Mouse (Mus musculus) forebrain, embryonic 11.5 days (tissue): ENCODE results near the gene Mrps5. TPM values are rescaled to one million over a fixed set of nuclear protein-coding genes. Genes with fewer than 3 reads are reported as not detected.

Source experiments
- ATAC-seq: fragments of 200-750 bp; cut with Nextera tagmentation; replicated peaks from 2 replicates; pipeline ENCODE4 v1.8.0; 2017; ENCODE audit warnings: moderate TSS enrichment; ENCODE audit not compliant: low FRiP score
- DNase-seq: peaks from one replicate; pipeline ENCODE4 v3.0.0-alpha.2; 2017; ENCODE audit warnings: low spot score
- H3K27ac ChIP-seq: fragments of 300-500 bp; sonication (generic); 2 replicates; pipeline ENCODE4 v1.5.1; 2014; ENCODE audit warnings: low read depth, low read length
- H3K27me3 ChIP-seq: fragments of 300-500 bp; sonication (generic); 2 replicates; pipeline ENCODE4 v1.6.1; 2014; ENCODE audit warnings: mild to moderate bottlenecking, low read length, mixed read lengths; ENCODE audit not compliant: control insufficient read depth, insufficient read depth
- H3K36me3 ChIP-seq: fragments of 300-500 bp; sonication (generic); 2 replicates; pipeline ENCODE4 v1.6.1; 2014; ENCODE audit warnings: mild to moderate bottlenecking, low read length, moderate library complexity, mixed read lengths; ENCODE audit not compliant: control insufficient read depth, insufficient read depth
- H3K4me1 ChIP-seq: fragments of 300-500 bp; sonication (generic); replicated peaks from 2 replicates; pipeline ENCODE4 v1.6.1; 2014; ENCODE audit warnings: low read length, mixed read lengths; ENCODE audit not compliant: control insufficient read depth, insufficient read depth
- H3K4me2 ChIP-seq: fragments of 300-500 bp; sonication (generic); 2 replicates; pipeline ENCODE4 v1.6.1; 2014; ENCODE audit warnings: low read depth, mild to moderate bottlenecking, low read length, moderate library complexity, mixed read lengths; ENCODE audit not compliant: severe bottlenecking
- H3K4me3 ChIP-seq: fragments of 300-500 bp; sonication (generic); 2 replicates; pipeline ENCODE4 v1.5.1; 2014; ENCODE audit warnings: low read depth, low read length
- H3K9ac ChIP-seq: fragments of 300-500 bp; sonication (generic); 2 replicates; pipeline ENCODE4 v1.6.1; 2014; ENCODE audit warnings: low read length
- H3K9me3 ChIP-seq: fragments of 300-500 bp; sonication (generic); 2 replicates; pipeline ENCODE4 v1.6.1; 2016; ENCODE audit warnings: low read length, mixed read lengths; ENCODE audit not compliant: control insufficient read depth
- WGBS: fragments of 180-500 bp; shearing (Covaris S2); extraction: QIAGEN DNeasy Blood & Tissue Kit; methylation state at CpG from one replicate; pipeline ENCODE4 v1.1.7; 2014; 5-methylcytosine and 5-hydroxymethylcytosine counted together
- polyA plus RNA-seq: library from polyadenylated mRNA; unstranded; fragments of >200 nt; fragmentation: Nextera tagmentation; extraction: Ambion mirVana; gene quantifications from 2 replicates; pipeline ENCODE4 v1.2.1, GENCODE M21; 2014

Mrps5 gene
- polyA plus RNA-seq, 1 experiment from 2014 or later: 167 TPM

DNA sequence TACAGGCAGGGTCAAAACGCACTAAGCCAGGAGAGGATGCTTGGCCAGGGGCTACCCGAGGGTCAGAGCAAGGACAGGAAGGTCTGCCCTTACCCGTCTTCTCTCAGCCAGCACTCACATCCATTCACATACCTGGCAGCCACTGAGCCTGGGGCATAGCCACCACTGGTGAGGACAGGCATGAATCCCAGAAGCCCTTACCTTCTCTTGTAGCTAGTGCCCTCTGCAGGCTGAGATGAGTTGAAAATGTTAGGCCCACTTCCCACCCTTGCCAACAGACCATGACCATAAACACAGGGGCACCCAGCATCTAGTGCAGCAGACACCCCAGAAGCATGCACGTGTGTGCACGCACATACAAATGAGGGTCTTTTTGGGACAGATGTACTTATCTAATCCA is 35.9 kb upstream of the Mrps5 start:
- H3K9ac ChIP-seq: no peak overlapping the region
- ATAC-seq (no peak), DNase-seq (peak; percentile 50)
- no peaks in the 10 kb centered on the region for H3K9me3 ChIP-seq
- H3K4me3 ChIP-seq: no peak overlapping the region
- no peak overlapping the region for H3K4me2 ChIP-seq
- no peaks in the 10 kb centered on the region for H3K4me1 ChIP-seq
- no peaks in the 10 kb centered on the region for H3K27me3 ChIP-seq
- no peak overlapping the region for H3K27ac ChIP-seq
- 50% methylated on average over 5 of the region's 5 CpGs for WGBS
- H3K36me3 ChIP-seq: no peaks in the 10 kb centered on the region

GRCm38 (mm10) chr2:127559070-127559966 is 27.7 kb upstream of the Mrps5 start:
- Histone ChIP-seq H3K4me2 (peak overlapping the region; percentile 49), H3K4me1 (peaks cover 2% of the 10 kb centered on the region; the same call in 1 of the 2 replicates), H3K27ac (no peak overlapping the region), H3K9ac (peak overlapping the region; percentile 27), H3K4me3 (peak overlapping the region; percentile 20), H3K9me3 (no peaks in the 10 kb centered on the region), H3K27me3 (no peaks in the 10 kb centered on the region; the same call in 1 of the 2 replicates), H3K36me3 (no peaks in the 10 kb centered on the region)
- DNase-seq (peak; percentile 95), ATAC-seq (peak; percentile 100)
- WGBS: 17% methylated on average over 18 of the region's 18 CpGs

DNA sequence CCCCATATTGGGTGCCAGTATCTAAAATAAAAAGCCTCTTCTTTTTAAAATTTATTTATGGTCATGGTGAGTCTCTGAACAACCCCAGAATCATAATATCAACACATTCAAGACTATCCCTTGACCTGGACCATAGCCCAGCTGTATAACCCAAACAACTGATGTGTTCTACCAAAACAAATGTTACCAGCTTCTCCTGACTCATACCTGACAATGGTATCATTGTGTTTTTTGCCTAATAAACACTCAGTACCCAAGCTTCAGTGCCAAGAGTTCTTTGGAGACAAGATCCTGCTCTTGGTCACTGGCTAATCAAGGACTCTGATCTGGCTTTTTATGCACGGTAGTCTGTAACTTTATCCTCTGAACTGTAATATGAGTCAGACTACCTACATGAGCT is 13.7 kb upstream of the Mrps5 start:
- Histone ChIP-seq H3K27ac (no peak overlapping the region), H3K36me3 (peaks cover 4% of the 10 kb centered on the region; the same call in 1 of the 2 replicates), H3K9ac (no peak overlapping the region), H3K4me3 (no peak overlapping the region), H3K27me3 (no peaks in the 10 kb centered on the region), H3K4me2 (no peak overlapping the region), H3K4me1 (no peaks in the 10 kb centered on the region), H3K9me3 (no peaks in the 10 kb centered on the region)
- ATAC-seq: no peak
- DNase-seq: no peak
- 88% methylated on average over 1 of the region's 1 CpGs for WGBS

DNA sequence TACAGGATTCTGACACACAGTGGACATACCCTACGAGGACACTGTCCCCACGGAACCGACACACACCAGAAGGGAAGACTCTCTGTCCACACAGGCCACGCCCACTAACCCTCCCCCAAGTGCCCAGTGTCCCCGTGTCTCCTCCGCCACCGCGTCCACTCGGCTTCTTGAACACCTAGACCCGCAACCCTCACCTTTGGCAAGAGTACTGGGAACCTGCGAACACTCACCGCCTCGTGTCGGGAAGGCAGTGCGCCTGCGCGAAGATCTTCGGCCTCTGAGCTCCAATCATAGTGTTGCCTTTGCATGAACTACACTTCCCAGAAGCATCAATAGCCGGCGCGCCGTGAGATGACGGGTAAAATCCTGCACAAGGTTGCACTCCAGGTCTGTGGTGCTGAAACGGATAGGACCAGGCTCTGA is 2.6 kb upstream of the Mrps5 start:
- Histone ChIP-seq H3K27ac (no peak overlapping the region), H3K36me3 (no peaks in the 10 kb centered on the region)

GRCm38 (mm10) chr2:127587514-127587844 is 457 bp downstream of the Mrps5 start:
- Histone ChIP-seq H3K4me1 (peaks cover 8% of the 10 kb centered on the region; the same call in 1 of the 2 replicates), H3K9me3 (no peaks in the 10 kb centered on the region), H3K27ac (0 out of 2 replicates have a peak overlapping the region, but pooled peaks have one; percentile 81), H3K4me3 (peak overlapping the region; percentile 81), H3K9ac (peak overlapping the region; percentile 81), H3K27me3 (no peaks in the 10 kb centered on the region), H3K4me2 (peak overlapping the region; percentile 64), H3K36me3 (no peaks in the 10 kb centered on the region)
- WGBS: 1% methylated on average over 22 of the region's 22 CpGs
- ATAC-seq (peak; percentile 58), DNase-seq (no peak)

More for the DNA sequence above, 2.6 kb upstream of the Mrps5 start:
- H3K27me3 ChIP-seq: no peaks in the 10 kb centered on the region
- H3K9ac ChIP-seq: peak overlapping the region; percentile 74
- no peaks in the 10 kb centered on the region for H3K9me3 ChIP-seq
- H3K4me1 ChIP-seq: peaks cover 8% of the 10 kb centered on the region; the same call in 1 of the 2 replicates
- peak; percentile 83 for ATAC-seq
- whole genome bisulfite sequencing: under 1% methylated on average over 24 of the region's 24 CpGs
- peak; percentile 94 for DNase-seq
- peak overlapping the region; percentile 87 for H3K4me2 ChIP-seq
- peak overlapping the region; percentile 61 for H3K4me3 ChIP-seq

- no peaks in the 10 kb centered on the region for H3K9me3 ChIP-seq
- no peak overlapping the region for H3K4me3 ChIP-seq
- no peaks in the 10 kb centered on the region for H3K36me3 ChIP-seq
- no peak overlapping the region for H3K27ac ChIP-seq
- H3K4me1 ChIP-seq: peaks cover 8% of the 10 kb centered on the region; the same call in 1 of the 2 replicates
- H3K9ac ChIP-seq: no peak overlapping the region
- ATAC-seq (no peak), DNase-seq (no peak)
- H3K4me2 ChIP-seq: no peak overlapping the region
- no peaks in the 10 kb centered on the region for H3K27me3 ChIP-seq
- WGBS: 93% methylated on average over 9 of the region's 9 CpGs
Observed at GRCm38 (mm10) chr2:127588897-127589296, 1.9 kb downstream of the Mrps5 start.

DNA sequence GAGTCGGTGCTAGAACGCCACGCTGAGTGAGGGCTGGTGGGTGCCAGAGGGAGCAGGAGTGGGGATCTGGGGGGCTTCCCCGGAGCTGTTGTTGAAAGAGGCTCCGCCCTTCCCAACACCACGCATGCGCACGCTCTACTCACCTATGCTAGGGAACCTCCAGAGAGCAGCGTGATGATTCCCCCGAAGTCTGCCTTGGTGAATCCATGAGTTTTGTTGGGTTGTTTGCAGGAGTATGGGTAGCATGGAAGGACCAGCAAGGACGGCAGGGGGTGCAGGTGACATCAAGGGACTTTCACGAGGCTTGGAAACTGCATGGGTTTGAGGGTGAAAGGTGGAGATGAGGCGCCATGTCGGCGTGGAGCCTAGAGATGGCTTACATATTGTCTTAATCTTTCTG is 3.2 kb downstream of the Mrps5 start:
- Histone ChIP-seq H3K27me3 (no peaks in the 10 kb centered on the region), H3K4me3 (no peak overlapping the region), H3K4me1 (peaks cover 5% of the 10 kb centered on the region; the same call in 1 of the 2 replicates), H3K9me3 (no peaks in the 10 kb centered on the region), H3K36me3 (peaks cover 3% of the 10 kb centered on the region; the same call in 1 of the 2 replicates), H3K4me2 (no peak overlapping the region), H3K9ac (no peak overlapping the region), H3K27ac (no peak overlapping the region)
- WGBS: 76% methylated on average over 15 of the region's 15 CpGs
- no peak for DNase-seq
- ATAC-seq: no peak

DNA sequence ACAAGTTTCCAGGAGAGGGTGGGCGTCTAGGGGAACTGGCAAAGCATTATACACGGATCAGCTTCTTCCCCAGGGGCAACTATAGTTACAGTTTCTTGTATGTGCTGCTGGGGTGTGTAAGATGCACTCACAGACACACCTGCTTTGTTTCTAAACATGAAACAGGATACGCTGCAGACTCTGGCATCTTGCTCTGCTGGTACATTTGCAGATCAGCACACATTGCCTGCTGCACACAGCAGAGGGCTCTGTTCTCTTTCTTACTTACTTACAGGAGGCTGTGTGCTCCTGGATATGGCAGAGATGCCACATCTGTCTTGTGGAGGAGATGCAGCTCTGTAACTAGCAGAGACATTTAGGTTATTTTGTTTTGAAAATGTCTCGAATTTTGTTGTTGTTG is 3.8 kb downstream of the Mrps5 start:
- H3K36me3 ChIP-seq: peaks cover 3% of the 10 kb centered on the region; the same call in 1 of the 2 replicates

More for the DNA sequence above, 3.8 kb downstream of the Mrps5 start:
- no peak overlapping the region for H3K4me3 ChIP-seq
- H3K27me3 ChIP-seq: no peaks in the 10 kb centered on the region
- H3K4me1 ChIP-seq: peaks cover 5% of the 10 kb centered on the region; the same call in 1 of the 2 replicates
- WGBS: 89% methylated on average over 4 of the region's 4 CpGs
- no peak overlapping the region for H3K27ac ChIP-seq
- H3K4me2 ChIP-seq: no peak overlapping the region
- DNase-seq (no peak), ATAC-seq (no peak)
- no peaks in the 10 kb centered on the region for H3K9me3 ChIP-seq
- H3K9ac ChIP-seq: no peak overlapping the region
